Mouse (Mus musculus) lung, embryonic 16.5 days (tissue): ENCODE results near the gene Hsf2bp. TPM values are rescaled to one million over a fixed set of nuclear protein-coding genes. Genes with fewer than 3 reads are reported as not detected.

Experiments
- ATAC-seq: fragments of 200-750 bp; cut with Nextera tagmentation; 2 replicates; pipeline ENCODE4 v1.8.0; 2017; ENCODE audit warnings: low read depth, mild to moderate bottlenecking, moderate library complexity
- H3K27ac ChIP-seq: fragments of 300-500 bp; sonication (generic); 2 replicates; pipeline ENCODE4 v1.5.1; 2014; ENCODE audit warnings: mild to moderate bottlenecking, control low read depth, low read length
- H3K27me3 ChIP-seq: fragments of 300-500 bp; sonication (generic); 2 replicates; pipeline ENCODE4 v1.6.1; 2014; ENCODE audit warnings: low read depth, low read length, mixed read lengths; ENCODE audit not compliant: control insufficient read depth, insufficient read depth
- H3K36me3 ChIP-seq: fragments of 300-500 bp; sonication (generic); 2 replicates; pipeline ENCODE4 v1.6.1; 2014; ENCODE audit warnings: low read length; ENCODE audit not compliant: control insufficient read depth, insufficient read depth
- H3K4me1 ChIP-seq: fragments of 300-500 bp; sonication (generic); replicated peaks from 2 replicates; pipeline ENCODE4 v1.6.1; 2014; ENCODE audit warnings: low read length, mixed read lengths; ENCODE audit not compliant: control insufficient read depth, insufficient read depth
- H3K4me2 ChIP-seq: fragments of 300-500 bp; sonication (generic); 2 replicates; pipeline ENCODE4 v1.6.1; 2014; ENCODE audit warnings: low read depth, low read length, control low read depth
- H3K4me3 ChIP-seq: fragments of 300-500 bp; sonication (generic); 2 replicates; pipeline ENCODE4 v1.5.1; 2014; ENCODE audit warnings: mild to moderate bottlenecking, low read length, control low read depth
- H3K9ac ChIP-seq: fragments of 300-500 bp; sonication (generic); 2 replicates; pipeline ENCODE4 v1.6.1; 2014; ENCODE audit warnings: low read length, control low read depth
- H3K9me3 ChIP-seq: fragments of 300-500 bp; sonication (generic); 2 replicates; pipeline ENCODE4 v1.6.1; 2016; ENCODE audit warnings: low read length; ENCODE audit not compliant: control insufficient read depth
- WGBS: fragments of 180-500 bp; shearing (Covaris S2); extraction: QIAGEN DNeasy Blood & Tissue Kit; methylation state at CpG from one replicate; pipeline ENCODE4 v1.1.7; 2014; 5-methylcytosine and 5-hydroxymethylcytosine counted together
- polyA plus RNA-seq: library from polyadenylated mRNA; unstranded; fragments of >200 nt; fragmentation: Nextera tagmentation; extraction: Ambion mirVana; gene quantifications from 2 replicates; pipeline ENCODE4 v1.2.1, GENCODE M21; 2015

Gene Hsf2bp
- polyA plus RNA-seq, 1 experiment from 2014 or later, result 0.57 TPM

DNA sequence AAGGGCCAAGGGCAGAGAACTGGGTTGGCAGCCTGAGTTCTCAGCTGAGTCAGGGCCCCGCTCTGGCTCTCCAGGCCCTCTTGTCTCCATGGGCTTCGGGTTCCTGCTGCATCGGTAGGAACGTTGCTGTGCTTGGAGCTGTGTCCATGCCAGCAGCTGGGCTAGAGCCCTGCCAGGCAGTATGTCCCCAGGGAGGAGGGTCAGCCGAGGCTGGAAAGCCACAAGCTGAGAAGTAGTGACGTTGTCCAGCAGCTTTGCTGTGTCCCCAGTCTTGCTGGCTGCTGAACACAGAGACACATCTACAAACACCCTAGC lies 119.7 kb downstream of the Hsf2bp start:
- WGBS, result 37% methylated on average over 6 of the region's 6 CpGs
- Histone ChIP-seq H3K9me3 (no peaks in the 10 kb centered on the region), H3K9ac (peak overlapping the region; percentile 31; the same call in 1 of the 2 replicates), H3K27ac (peak overlapping the region; percentile 88), H3K27me3 (no peaks in the 10 kb centered on the region), H3K4me1 (peaks cover 61% of the 10 kb centered on the region), H3K36me3 (no peaks in the 10 kb centered on the region), H3K4me3 (no peak overlapping the region), H3K4me2 (no peak overlapping the region)
- peak; percentile 37 for ATAC-seq

DNA sequence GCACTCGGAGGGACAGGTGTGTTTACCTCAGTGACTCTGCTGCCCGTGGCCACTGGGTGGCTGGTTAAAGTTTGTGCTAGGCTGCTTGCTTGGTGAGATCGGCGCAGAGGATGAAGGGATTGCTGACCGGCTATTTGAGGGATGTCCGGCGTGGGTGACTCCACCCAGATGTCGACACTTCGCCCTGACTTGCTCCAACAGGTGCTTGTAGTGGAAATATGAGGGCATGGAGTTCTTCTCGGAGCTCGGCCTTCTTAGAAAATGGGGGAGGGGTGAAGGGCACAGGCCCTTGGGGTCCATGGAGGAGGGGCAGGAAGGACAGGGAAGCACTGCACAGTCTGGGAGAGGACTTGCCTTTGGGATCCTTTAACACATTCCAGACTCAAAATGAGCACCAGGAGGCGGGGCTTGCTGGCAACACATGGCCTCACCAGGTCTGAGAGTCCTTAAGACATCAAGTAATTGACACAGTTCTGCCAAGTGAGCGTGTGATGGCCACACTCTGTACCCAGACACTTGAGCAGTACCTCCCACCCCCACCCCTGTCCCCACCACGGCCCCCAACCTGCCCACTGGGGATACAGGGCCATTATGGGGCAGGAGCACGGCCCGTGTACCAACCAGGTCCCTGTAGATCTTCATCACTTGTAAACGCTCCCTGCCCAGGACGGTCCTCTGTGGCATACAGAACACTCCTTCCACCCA lies 120.2 kb downstream of the Hsf2bp start:
- peaks cover 56% of the 10 kb centered on the region for H3K4me1 ChIP-seq
- 44% methylated on average over 18 of the region's 18 CpGs for WGBS

DNA sequence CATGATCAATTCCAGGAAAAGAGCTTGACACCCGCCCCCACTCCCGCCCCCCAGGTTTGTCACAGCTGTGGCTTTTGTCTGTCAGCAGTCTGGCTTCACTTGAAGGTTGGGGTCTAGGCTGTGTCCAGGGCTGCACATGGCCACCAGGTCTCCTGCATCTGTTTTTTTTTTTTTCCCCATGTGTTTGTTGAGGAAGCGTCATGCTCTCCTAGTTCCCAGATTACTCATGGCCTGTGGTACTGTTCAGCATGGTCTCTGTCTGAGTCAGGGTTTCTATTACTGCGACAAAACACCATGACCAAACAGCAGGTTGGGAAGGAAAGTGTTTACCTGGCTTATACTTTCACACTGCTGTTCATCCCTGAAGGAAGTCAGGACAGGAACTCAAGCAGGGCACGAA lies 121.8 kb downstream of the Hsf2bp start:
- no peak for ATAC-seq
- H3K27ac ChIP-seq, result no peak overlapping the region

More for the DNA sequence above, 120.2 kb downstream of the Hsf2bp start:
- Histone ChIP-seq H3K4me3 (no peak overlapping the region), H3K27me3 (no peaks in the 10 kb centered on the region), H3K9ac (peak overlapping the region; percentile 31; the same call in 1 of the 2 replicates), H3K9me3 (no peaks in the 10 kb centered on the region), H3K27ac (peak overlapping the region; percentile 88), H3K36me3 (no peaks in the 10 kb centered on the region), H3K4me2 (no peak overlapping the region)
- ATAC-seq, result peak; percentile 81

DNA sequence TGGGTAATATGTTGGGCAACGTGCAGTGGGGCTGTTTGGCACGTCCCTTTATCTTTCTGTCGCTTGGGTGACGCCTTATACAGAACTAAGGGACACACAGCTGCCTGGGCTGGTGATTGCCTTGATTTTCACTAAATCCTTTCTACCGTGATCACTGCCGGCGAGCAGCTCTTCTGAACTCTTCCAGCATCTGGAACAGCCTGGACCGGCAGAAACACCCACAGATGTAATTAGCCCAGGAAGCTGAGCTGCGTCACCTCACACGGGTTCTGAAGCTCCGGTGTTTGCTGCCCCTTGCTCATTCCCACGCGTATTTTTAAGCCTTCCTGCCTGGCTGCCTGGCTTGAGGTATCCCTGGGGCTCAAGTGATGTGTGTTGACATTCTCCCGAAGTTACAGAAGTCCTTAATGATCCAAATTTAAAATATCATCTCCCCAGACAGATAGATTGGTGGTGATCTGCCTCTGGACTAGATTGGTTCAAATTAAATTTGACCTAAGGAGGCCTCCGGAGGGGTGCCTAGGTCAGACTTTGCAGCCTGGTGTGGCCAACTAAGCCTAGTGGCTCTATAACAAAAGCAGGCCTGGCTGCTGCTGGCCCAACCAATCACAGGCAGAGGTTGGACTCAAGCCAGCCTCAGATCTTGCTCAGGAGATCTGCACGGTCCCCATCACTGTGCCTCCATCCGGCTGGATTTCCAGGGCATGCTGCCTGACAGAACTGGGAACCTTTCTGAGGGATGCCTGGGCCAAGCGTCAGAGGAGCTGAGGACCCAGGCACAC lies 123.1 kb downstream of the Hsf2bp start:
- Histone ChIP-seq H3K27me3 (no peaks in the 10 kb centered on the region), H3K27ac (no peak overlapping the region; the same call in 1 of the 2 replicates), H3K4me1 (peaks cover 34% of the 10 kb centered on the region), H3K4me2 (no peak overlapping the region), H3K9me3 (no peaks in the 10 kb centered on the region), H3K4me3 (no peak overlapping the region), H3K36me3 (no peaks in the 10 kb centered on the region), H3K9ac (peak overlapping the region; percentile 23)
- 54% methylated on average over 18 of the region's 18 CpGs for WGBS
- ATAC-seq, result no peak

More for the DNA sequence above, 121.8 kb downstream of the Hsf2bp start:
- 90% methylated on average over 5 of the region's 5 CpGs for WGBS
- no peak overlapping the region for H3K9ac ChIP-seq
- no peak overlapping the region for H3K4me3 ChIP-seq
- no peaks in the 10 kb centered on the region for H3K36me3 ChIP-seq
- H3K4me2 ChIP-seq, result no peak overlapping the region
- no peaks in the 10 kb centered on the region for H3K9me3 ChIP-seq
- H3K4me1 ChIP-seq, result peaks cover 41% of the 10 kb centered on the region
- H3K27me3 ChIP-seq, result no peaks in the 10 kb centered on the region

DNA sequence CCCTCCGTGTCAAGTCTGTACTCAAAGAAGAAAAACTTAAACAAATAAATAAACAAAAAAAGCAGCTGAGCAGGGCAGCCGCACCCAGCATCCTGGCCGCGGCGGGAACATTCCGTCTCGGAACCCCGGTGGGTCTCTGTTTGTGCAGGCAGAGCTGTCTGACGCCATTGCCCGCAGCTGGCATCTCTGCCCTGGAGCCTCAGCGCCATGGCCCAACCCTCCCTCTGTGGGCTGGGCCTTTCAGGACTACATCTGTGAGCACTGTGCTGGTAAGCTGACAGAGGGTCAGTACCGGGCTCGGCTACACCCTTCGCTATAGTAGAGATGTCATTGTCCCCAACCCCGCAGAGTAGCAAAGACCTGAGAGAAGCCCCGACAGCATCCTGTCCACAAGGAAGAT lies 123.8 kb downstream of the Hsf2bp start:
- H3K9me3 ChIP-seq, result no peaks in the 10 kb centered on the region
- H3K4me2 ChIP-seq, result no peak overlapping the region
- ATAC-seq, result no peak
- H3K4me3 ChIP-seq, result no peak overlapping the region
- no peak overlapping the region; the same call in 1 of the 2 replicates for H3K27ac ChIP-seq
- H3K36me3 ChIP-seq, result no peaks in the 10 kb centered on the region
- H3K9ac ChIP-seq, result peak overlapping the region; percentile 1
- H3K4me1 ChIP-seq, result peaks cover 34% of the 10 kb centered on the region
- WGBS, result 63% methylated on average over 16 of the region's 16 CpGs
- no peaks in the 10 kb centered on the region for H3K27me3 ChIP-seq

DNA sequence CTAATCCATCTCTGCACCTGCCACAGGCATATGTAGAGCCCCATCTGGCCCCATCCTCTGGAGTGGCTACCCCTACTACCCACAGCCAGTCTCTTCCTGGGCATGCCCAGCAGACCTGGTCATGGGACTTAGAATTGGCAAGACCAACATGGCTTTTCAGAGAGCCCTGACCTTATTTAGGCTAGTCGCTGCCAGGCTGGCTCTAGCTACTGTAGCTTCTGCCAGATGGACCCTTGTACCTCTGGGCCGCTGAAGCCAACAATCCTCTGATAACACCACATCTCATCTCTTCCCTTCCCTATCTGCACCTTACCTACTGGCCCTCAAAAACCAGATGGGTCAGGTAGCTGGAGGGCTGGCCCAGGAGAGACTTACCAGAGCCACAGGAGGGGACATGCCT lies 127.2 kb downstream of the Hsf2bp start:
- Histone ChIP-seq H3K4me3 (no peak overlapping the region), H3K36me3 (no peaks in the 10 kb centered on the region), H3K9me3 (no peaks in the 10 kb centered on the region), H3K4me2 (no peak overlapping the region), H3K9ac (no peak overlapping the region), H3K4me1 (peaks cover 23% of the 10 kb centered on the region), H3K27ac (no peak overlapping the region), H3K27me3 (no peaks in the 10 kb centered on the region)
- ATAC-seq, result no peak
- WGBS, result 90% methylated on average over 2 of the region's 2 CpGs

DNA sequence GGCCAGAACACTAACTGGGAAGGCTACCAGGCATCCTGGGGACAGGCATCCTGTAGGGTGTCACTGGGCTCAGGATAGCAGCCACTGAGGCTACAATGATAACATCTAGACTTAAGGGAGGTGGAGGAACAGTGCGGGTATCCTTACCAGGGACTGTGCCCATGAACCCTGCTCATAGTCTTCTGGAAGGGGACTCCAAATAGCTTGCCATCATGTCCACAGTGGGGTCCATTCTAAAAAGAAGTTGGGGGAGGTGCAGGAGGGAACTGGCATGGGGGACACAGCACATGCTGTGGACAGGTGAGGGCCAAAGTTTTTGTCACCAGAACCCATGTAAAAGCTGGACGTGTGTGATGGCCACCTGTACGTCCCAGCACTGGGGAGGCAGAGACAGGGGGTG lies 129.7 kb downstream of the Hsf2bp start:
- Histone ChIP-seq H3K27me3 (no peaks in the 10 kb centered on the region), H3K9me3 (no peaks in the 10 kb centered on the region), H3K4me1 (peaks cover 23% of the 10 kb centered on the region), H3K4me2 (no peak overlapping the region), H3K4me3 (no peak overlapping the region), H3K36me3 (no peaks in the 10 kb centered on the region), H3K27ac (peak overlapping the region; percentile 87), H3K9ac (no peak overlapping the region)
- ATAC-seq, result no peak
- 91% methylated on average over 3 of the region's 3 CpGs for WGBS

DNA sequence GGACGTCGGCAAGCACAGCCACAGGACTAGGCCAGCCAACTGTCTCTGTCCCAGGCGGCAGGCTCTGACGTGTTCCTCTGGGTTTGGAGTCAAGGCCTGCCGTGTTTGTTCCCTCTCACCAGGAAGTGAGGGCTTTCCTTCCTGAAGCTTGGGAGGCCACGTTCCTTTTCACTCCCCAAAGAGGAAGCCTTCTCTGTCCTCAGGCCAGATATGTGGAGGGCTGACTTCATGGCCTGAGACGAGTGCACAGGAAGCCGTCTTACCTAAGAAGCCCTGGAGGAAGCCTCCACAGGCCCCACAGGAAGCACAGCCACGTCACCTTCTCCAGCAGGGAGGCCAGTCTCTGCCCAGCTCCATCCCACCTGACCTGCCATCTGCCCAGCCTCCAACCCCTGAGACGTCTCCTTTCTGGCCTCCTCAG lies 130.3 kb downstream of the Hsf2bp start:
- WGBS, result 54% methylated on average over 10 of the region's 10 CpGs
- H3K4me1 ChIP-seq, result peaks cover 29% of the 10 kb centered on the region
- no peak overlapping the region for H3K4me3 ChIP-seq
- H3K4me2 ChIP-seq, result no peak overlapping the region
- H3K9me3 ChIP-seq, result no peaks in the 10 kb centered on the region
- peak overlapping the region; percentile 87 for H3K27ac ChIP-seq
- H3K9ac ChIP-seq, result 0 out of 2 replicates have a peak overlapping the region, but pooled peaks have one; percentile 42
- H3K27me3 ChIP-seq, result no peaks in the 10 kb centered on the region
- ATAC-seq, result peak; percentile 60
- no peaks in the 10 kb centered on the region for H3K36me3 ChIP-seq

DNA sequence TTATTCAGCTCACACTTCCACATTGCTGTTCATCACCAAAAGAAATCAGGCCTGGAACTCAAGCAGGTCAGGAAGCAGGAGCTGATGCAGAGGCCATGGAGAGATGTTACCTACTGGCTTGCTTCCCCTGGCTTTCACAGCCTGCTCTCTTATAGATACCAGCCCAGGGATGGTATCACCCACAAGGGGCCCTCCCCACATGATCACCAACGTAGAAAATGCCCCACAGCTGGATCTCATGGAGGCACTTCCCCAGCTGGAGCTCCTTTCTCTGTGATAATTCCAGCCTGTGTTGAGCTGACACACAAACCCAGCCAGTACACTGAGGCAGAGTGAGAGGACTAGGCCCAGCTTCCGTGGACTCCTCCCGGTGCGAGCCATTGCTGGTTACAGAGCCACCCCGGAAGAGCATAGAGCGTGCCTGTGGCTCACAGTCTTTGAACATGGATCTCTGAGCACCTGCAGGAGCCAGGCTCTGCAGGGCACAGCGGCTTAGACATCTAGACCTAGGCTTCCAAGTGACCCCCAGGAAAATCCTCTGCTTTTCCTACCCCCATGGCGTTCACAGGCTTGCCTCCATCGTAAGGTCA lies 130.9 kb downstream of the Hsf2bp start:
- 0 out of 2 replicates have a peak overlapping the region, but pooled peaks have one; percentile 5 for H3K4me2 ChIP-seq
- no peaks in the 10 kb centered on the region for H3K36me3 ChIP-seq
- peaks cover 29% of the 10 kb centered on the region for H3K4me1 ChIP-seq
- no peak overlapping the region for H3K4me3 ChIP-seq
- H3K27ac ChIP-seq, result peak overlapping the region; percentile 84
- no peak for ATAC-seq
- H3K9me3 ChIP-seq, result no peaks in the 10 kb centered on the region
- 81% methylated on average over 9 of the region's 9 CpGs for WGBS
- H3K27me3 ChIP-seq, result no peaks in the 10 kb centered on the region
- H3K9ac ChIP-seq, result peak overlapping the region; percentile 42; the same call in 1 of the 2 replicates
